Mouse (Mus musculus) cerebellum, postnatal 25 days (tissue): ENCODE measurements around the gene Glce.

Experiments
- DNase-seq, 2 experiments: peaks; one replicate each; pipeline ENCODE4 v3.0.0; 2021; ENCODE audit warnings: mixed read lengths in 2 of 2

The Glce gene

GRCm38 (mm10) chr9:62122508-62123215, at the start of gene Glce:
Gene Glce (minus strand): TSS chr9:62122655.
- peak; percentile 98 for DNase-seq

- no peak for DNase-seq
Observed at GRCm38 (mm10) chr9:62172239-62172638, 49.8 kb upstream of the Glce start.

- DNase-seq: no peak
Observed at GRCm38 (mm10) chr9:62170921-62171320, 48.5 kb upstream of the Glce start.

- DNase-seq: no peak
Observed at GRCm38 (mm10) chr9:62166621-62167020, 44.2 kb upstream of the Glce start.

- no peak for DNase-seq
Observed at GRCm38 (mm10) chr9:62166186-62166585, 43.7 kb upstream of the Glce start.

- DNase-seq: no peak
Observed at GRCm38 (mm10) chr9:62162889-62163291, 40.4 kb upstream of the Glce start.

- DNase-seq: no peak
Observed at GRCm38 (mm10) chr9:62160788-62161187, 38.3 kb upstream of the Glce start.

- peak; percentile 67 to 68 for DNase-seq
Observed at GRCm38 (mm10) chr9:62158746-62159145, 36.3 kb upstream of the Glce start.

- DNase-seq: no peak
Observed at GRCm38 (mm10) chr9:62155821-62156220, 33.4 kb upstream of the Glce start.

- DNase-seq: no peak
Observed at GRCm38 (mm10) chr9:62155400-62155799, 32.9 kb upstream of the Glce start.

GRCm38 (mm10) chr9:62154956-62155355, 32.5 kb upstream of the Glce start:
- DNase-seq: no peak

GRCm38 (mm10) chr9:62154551-62154950, 32.1 kb upstream of the Glce start:
- DNase-seq: peak; percentile 41 to 43

- peak; percentile 96 to 97 for DNase-seq
Observed at GRCm38 (mm10) chr9:62153263-62153662, 30.8 kb upstream of the Glce start.

GRCm38 (mm10) chr9:62152506-62152905, 30.1 kb upstream of the Glce start:
- peak in 1 of 2 experiments; percentile 35 for DNase-seq

GRCm38 (mm10) chr9:62145198-62145597, 22.7 kb upstream of the Glce start:
- no peak for DNase-seq

GRCm38 (mm10) chr9:62143428-62143827, 21.0 kb upstream of the Glce start:
- no peak for DNase-seq

GRCm38 (mm10) chr9:62139027-62139426, 16.6 kb upstream of the Glce start:
- DNase-seq: no peak

GRCm38 (mm10) chr9:62137259-62137658, 14.8 kb upstream of the Glce start:
- DNase-seq: peak; percentile 29 to 47

- no peak for DNase-seq
Observed at GRCm38 (mm10) chr9:62132005-62132782, 9.7 kb upstream of the Glce start.

- DNase-seq: no peak
Observed at GRCm38 (mm10) chr9:62130746-62131145, 8.3 kb upstream of the Glce start.

- DNase-seq: no peak
Observed at GRCm38 (mm10) chr9:62128056-62128455, 5.6 kb upstream of the Glce start.

GRCm38 (mm10) chr9:62125986-62126575, 3.6 kb upstream of the Glce start:
- DNase-seq: peak; percentile 39 to 46

- peak in 1 of 2 experiments; percentile 1 for DNase-seq
Observed at GRCm38 (mm10) chr9:62124266-62124665, 1.8 kb upstream of the Glce start.

GRCm38 (mm10) chr9:62123496-62123895, 1.0 kb upstream of the Glce start:
- DNase-seq: peak in 1 of 2 experiments; percentile 12
